Mouse (Mus musculus): ENCODE measurements around the gene Casc4. TPM values are rescaled to one million over a fixed set of nuclear protein-coding genes. Genes with fewer than 3 reads are reported as not detected.

Gene Casc4
- total and polyA plus RNA-seq, 2 experiments from 2014 or later = 56.4 to 118 TPM

DNA sequence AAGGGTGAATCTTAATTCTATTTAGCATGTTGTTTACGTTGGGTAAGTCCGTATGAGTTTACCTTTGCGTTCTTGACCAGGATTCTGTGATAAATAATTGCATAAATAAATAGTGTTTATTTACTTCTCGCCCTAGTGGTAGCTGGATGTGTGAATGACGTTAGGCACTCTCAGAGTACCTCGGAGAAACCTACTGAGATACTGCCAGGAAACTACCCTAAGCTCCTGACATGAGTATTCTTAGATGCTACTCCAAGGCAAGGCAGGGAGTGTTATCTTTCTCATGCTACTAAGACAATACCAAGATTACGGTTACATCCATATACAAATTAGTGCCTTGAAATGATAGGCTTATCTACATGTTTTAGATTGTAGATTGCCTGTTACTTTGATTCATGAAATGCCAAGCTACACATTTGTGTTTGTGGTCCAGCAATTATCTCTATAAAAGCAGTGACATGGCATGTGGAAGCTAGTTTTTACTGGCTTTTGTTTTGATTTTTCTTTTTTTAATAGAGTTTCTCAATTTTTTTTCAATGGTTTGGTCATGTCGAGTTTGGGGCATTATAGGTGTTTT, 90.5 kb downstream of the Casc4 start:
- 0 out of 2 replicates have a peak, but pooled peaks have one; percentile 21 for TF ChIP-seq CTCF (IDR thresholded peaks at IDR 0.05)

More for the DNA sequence above, 90.5 kb downstream of the Casc4 start:
- H3K9me3 ChIP-seq (ENCODE audit: low read length) = no peaks in the 10 kb centered on the region
- H3K4me3 ChIP-seq (ENCODE audit: low read depth, low read length) = peak overlapping the region; percentile 89
- no peaks in the 10 kb centered on the region for H3K36me3 ChIP-seq (ENCODE audit: insufficient read depth, low read length)
- no peak for ATAC-seq (ENCODE audit: low FRiP score)
- H3K27me3 ChIP-seq (ENCODE audit: insufficient read depth, low read length) = no peaks in the 10 kb centered on the region
- DNase-seq (ENCODE audit: low spot score) = no peak
- H3K27ac ChIP-seq (ENCODE audit: low read depth, low read length) = no peak overlapping the region
- H3K4me2 ChIP-seq (ENCODE audit: low read depth, low read length, poor library complexity, severe bottlenecking) = peak overlapping the region; percentile 71
- peaks cover 9% of the 10 kb centered on the region for H3K4me1 ChIP-seq (ENCODE audit: insufficient read depth, low read length)
- peak overlapping the region; percentile 94 for H3K9ac ChIP-seq (replicated peaks; ENCODE audit: low read length, poor library complexity, severe bottlenecking)
- WGBS = 12% methylated on average over 8 of the region's 8 CpGs

Other genes with a start within 250 kb of the Casc4 start
- gene Frmd5, start 59.9 kb upstream of the Casc4 start, total RNA-seq (2014; rRNA removed) = 38.3 and 42.5 TPM in 2 replicates
- 12.3 and 14.6 TPM in 2 replicates for gene Frmd5, start 59.9 kb upstream of the Casc4 start, polyA plus RNA-seq (2015; fragmentation: Nextera tagmentation; extraction: Ambion mirVana)
- 33.3 and 54.8 TPM in 2 replicates for gene Ctdspl2, start 89.0 kb downstream of the Casc4 start, total RNA-seq (2014; rRNA removed)
- 23.3 and 31.3 TPM in 2 replicates for gene Ctdspl2, start 89.0 kb downstream of the Casc4 start, polyA plus RNA-seq (2015; fragmentation: Nextera tagmentation; extraction: Ambion mirVana)
- gene Mageb3, start 89.1 kb downstream of the Casc4 start, total RNA-seq (2014; rRNA removed) = 0.28 TPM in 1 of 2 replicates, not detected in the other
- gene Mageb3, start 89.1 kb downstream of the Casc4 start, polyA plus RNA-seq (2015; fragmentation: Nextera tagmentation; extraction: Ambion mirVana) = 0.22 and 0.30 TPM in 2 replicates
- gene Eif3j1, start 161.6 kb downstream of the Casc4 start, total RNA-seq (2014; rRNA removed) = 13.5 and 24.2 TPM in 2 replicates
- 11.1 and 12.3 TPM in 2 replicates for gene Eif3j1, start 161.6 kb downstream of the Casc4 start, polyA plus RNA-seq (2015; fragmentation: Nextera tagmentation; extraction: Ambion mirVana)

Measured in midbrain, postnatal 0 days (tissue).